Mouse (Mus musculus) gastrocnemius, postnatal 14 days (tissue): ENCODE data around the gene Isoc2a. TPM values are rescaled to one million over a fixed set of nuclear protein-coding genes. Genes with fewer than 3 reads are reported as not detected.
A peak's percentile ranks its signal among the peaks of the same experiment; 100 is the strongest.
"Not testable (repeated sequence)": the region's sequence is repeated elsewhere in the genome, so short reads cannot be mapped to it uniquely, and the experiment has no call there.

ENCODE experiments used
- DNase-seq: peaks from one replicate; pipeline ENCODE4 v3.0.0; 2021; ENCODE audit warnings: mixed read lengths
- intact Hi-C: fragments of 180-260 bp; cut with DNase I; formaldehyde crosslinking; loops from one replicate; pipeline ENCODE4 v1.15.1; 2025; ENCODE audit warnings: low total_unique reads
- total RNA-seq, 2 experiments: library from RNA; stranded (reverse); gene quantifications; 2 replicates each; pipeline ENCODE4 v1.2.3; 2021

Gene Isoc2a
- total RNA-seq, 2 experiments from 2014 or later = 15.8 to 16.7 TPM

DNA sequence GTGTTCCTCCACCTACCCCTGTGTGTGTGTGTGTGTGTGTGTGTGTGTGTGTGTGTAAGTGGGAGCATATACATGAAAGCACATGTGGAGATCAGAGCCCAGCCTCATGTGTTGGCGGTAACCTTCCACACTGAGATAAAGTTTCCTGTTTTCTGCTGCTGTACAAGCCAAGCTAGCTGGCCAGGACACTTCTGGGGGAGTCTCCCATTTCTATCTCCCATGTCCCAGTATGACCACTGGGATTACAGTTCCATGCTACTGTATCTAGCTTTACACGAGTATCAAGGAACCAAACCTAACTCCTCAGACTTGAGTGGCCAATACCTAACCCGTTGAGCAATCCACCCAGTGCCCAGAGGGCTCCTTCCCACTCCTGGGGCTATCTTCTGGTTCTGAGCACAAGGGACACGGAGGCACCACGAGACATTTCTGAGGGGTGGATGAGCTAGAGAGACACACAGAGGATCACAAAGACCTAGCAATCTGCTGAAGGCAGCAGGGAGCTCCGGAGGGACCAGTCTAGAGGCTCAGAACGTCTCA, 13.3 kb upstream of the Isoc2a start:
- intact Hi-C loops = no loop called here
- no peak for DNase-seq

GRCm38 (mm10) chr7:4864130-4864845, 12.7 kb upstream of the Isoc2a start:
- no peak for DNase-seq
- intact Hi-C loops = no loop called here

DNA sequence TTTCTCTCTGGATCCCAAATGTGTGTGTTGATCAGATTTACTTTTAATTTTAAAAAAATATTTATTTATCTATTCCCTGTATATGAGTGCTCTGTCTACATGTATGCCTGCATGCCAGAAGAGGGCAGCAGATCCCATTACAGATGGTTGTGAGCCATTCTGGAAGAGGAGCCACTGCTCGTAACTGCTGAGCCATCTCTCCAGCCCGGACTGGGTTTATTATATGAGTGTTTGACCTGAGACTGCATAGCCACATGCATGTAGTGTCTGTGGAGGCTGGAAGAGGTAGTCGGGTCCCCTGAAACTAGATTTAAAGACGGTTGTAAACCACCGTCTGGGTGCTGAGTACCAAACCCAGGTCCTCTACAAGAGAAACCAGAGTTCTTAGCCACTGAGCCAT, 11.9 kb upstream of the Isoc2a start:
- peak; percentile 32 for DNase-seq
- intact Hi-C loops = no loop called here

DNA sequence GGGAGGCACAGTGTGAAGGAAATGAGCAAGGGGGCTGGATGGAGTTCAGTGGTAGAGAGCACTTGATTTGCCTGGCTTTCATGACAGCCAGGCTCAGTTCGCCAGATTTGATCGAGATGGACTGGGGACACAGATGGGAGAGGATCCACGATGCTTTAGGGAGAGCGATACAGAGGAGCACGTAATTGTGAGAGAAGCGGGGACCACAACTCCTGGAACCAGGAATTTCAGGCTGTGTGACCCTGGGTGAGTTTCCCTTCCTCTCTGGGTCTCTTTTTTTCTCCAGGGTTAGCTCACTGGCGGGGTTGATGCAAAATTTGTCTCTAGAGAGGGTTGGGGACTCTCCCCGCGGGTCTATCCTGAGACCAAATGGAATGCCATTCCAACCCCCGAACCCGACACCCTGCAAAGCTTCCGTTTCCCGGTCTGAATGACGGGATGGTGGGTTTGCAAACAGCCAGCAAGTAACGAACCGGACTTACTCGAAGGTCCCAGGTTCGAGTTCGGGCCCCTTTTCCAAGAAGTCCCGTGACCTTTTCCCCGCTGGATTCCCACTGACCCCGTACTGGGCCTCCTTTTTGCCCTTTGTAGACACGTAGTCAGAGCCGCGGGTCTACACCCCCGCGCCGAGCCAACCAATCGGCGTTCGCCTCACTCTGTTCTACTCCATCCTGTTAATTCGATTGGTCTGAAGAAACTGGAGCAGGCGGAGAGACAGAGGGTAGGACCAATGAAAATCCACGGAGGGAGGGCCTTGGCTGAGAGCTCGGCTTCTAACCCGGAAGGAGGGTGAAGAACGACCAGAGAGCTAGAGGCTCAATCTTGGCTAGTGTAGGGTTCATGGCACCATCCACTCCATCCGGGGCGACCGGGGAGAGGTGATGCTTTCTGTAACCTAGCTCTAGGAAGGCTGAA, 11.1 kb upstream of the Isoc2a start:
- DNase-seq = peak; percentile 94
- intact Hi-C loops = no loop called here

GRCm38 (mm10) chr7:4866631-4867180, 10.2 kb upstream of the Isoc2a start:
- intact Hi-C loops = no loop called here
- no peak for DNase-seq

DNA sequence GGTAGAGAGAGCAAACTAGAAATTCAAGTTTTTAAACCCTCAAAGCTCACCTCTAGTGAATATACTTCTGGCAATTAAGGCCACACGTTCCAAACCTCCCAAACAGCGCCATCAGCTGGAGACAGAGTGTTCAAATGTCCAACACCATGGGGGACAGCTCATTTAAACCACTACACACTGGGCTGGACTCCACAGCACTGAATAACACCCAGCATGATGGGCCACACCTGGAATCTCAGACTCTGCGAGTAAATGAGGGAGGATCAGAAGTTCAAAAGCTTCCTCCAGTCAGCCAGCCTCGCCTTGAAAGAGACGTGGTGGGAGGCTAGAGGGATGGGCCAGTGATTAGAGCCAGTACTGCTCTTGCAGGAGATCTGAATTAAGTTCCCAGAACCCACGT, 6.8 kb upstream of the Isoc2a start, which contains the start of gene Isoc2b:
TSS of gene Isoc2b (minus strand) at position 126 of the 400 bp plus-strand sequence.
- no peak for DNase-seq
- intact Hi-C loops = no loop called here

- no peak for DNase-seq
- intact Hi-C loops = no loop called here
Measured at GRCm38 (mm10) chr7:4877226-4877625, 273 bp downstream of the Isoc2a start.

- intact Hi-C loops = no loop called here
- no peak for DNase-seq
Measured at GRCm38 (mm10) chr7:4878186-4878585, 1.2 kb downstream of the Isoc2a start.

DNA sequence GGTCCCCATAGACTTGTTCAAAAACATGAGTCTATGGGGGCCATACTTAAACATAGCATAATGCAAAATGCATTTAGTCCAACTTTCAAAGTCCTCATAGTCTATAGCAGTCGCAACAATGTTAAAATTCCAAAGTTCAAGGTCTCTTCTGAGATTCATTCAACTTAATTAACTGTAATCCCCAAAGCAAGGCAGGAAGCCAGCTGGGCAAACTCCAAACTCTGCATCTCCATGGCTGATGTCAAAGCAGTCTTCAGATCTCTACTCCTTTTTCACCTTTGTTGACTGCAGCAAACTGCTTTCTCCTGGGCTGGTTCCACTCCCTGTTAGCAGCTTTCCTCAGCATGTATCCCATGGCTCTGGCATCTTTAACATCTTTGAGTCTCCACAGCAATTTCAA, 2.1 kb downstream of the Isoc2a start:
- DNase-seq, intact Hi-C loops: not testable (repeated sequence)

- intact Hi-C loops = no loop called here
- DNase-seq = no peak
Measured at GRCm38 (mm10) chr7:4886680-4887079, 9.7 kb downstream of the Isoc2a start.

GRCm38 (mm10) chr7:4895186-4895585, 18.2 kb downstream of the Isoc2a start:
- intact Hi-C loops = no loop called here
- no peak for DNase-seq

GRCm38 (mm10) chr7:4898851-4899648, 22.1 kb downstream of the Isoc2a start:
- no peak for DNase-seq
- intact Hi-C loops = no loop called here

DNA sequence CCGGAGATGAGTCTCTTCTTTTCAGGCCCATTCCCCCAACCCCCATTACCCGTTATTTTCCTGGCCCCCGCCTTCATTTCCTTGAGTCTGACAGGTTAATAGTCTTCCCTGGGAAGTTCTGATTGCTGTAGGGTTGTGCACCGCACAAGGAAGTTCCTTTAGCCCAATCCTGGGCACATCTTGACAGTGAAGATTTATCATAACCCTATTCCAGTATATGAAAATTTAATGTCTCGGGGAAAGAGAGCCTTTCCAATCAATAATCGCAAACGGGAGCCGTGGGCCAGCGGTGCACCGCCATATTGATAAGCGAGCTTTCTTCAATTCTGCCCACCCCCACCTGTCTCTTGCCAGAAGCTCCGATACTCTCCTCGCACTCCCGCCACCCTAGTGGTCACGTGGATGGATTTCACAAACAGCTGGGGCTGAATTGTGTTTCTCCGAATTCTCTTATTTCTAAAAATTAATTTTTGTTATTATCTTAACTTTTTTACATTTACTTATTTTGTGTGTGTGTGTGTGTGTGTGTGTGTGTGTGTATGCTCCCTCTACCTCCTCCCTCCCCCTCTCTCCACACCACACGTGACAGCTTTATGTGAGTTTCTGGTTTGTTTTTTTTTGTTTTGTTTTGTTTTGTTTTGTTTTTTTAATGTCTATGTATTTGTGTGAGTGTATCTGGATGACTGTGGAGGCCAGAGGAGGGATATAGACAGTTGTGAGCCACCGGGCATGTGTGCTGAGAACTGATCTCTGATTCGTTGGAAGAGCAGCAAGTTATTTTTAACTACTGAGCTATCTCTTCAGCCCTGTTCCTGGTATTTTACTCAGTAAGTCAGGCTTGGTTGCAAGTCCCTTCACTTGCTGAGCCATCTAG, 22.9 kb downstream of the Isoc2a start:
- DNase-seq = peak; percentile 45
- intact Hi-C loops = no loop called here

DNA sequence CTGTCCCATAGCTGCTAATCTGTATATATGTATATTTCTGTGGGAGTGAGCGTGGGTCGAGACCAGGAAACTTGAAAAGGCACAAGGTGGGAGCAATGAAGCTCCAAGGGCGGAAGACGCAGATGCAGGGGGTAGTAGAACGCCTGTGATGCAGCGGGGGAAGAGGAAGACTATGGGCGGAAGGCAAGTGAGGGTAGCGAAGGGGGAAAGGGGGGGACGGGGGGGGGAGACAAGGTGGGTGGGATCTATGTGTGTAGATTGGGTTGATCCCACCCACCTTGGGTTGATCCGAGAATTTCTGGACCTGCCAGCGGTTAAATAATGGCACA, 23.5 kb downstream of the Isoc2a start:
- DNase-seq = no peak
- intact Hi-C loops = no loop called here

DNA sequence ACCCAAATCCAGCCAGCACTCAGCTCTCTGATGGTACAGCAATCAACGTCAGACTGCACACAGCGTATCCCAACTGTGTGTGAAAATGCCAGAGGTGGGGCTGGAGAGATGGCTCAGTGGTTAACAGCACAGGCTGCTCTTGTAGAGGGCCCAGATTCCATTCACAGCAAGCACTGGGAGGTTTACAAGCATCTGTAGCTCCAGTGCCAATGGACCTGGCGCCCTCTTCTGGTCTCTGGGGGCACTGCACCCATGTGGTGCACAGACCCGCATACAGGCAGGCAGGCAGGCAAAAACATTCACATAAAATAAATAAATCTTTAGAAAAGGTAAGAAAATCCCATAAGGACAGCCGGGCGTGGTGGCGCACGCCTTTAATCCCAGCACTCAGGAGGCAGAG, 24.2 kb downstream of the Isoc2a start:
- no peak for DNase-seq

DNA sequence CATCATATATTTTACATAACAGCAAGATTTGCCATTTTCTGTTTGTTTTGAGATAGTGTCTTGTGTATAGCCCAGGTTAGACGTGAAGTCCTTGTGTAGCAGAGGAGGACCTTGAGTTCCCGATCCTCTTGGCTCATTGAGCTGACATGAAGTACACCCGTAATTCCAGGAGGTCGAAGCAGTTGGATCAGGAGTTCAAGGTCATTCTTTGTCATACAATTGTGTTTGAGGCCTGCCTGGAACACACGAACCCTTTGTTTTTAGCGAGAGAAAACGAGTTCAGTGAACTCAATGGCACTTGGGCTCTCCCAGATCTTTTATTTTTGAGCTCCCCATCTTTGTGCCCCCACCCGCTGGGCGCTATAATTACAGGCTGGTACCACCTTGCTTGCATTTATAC, 25.5 kb downstream of the Isoc2a start:
- intact Hi-C loops = no loop called here

More for the DNA sequence above, 24.2 kb downstream of the Isoc2a start:
- intact Hi-C loops = no loop called here

GRCm38 (mm10) chr7:4906466-4906950, 29.6 kb downstream of the Isoc2a start, which contains the start of gene Gm36210:
TSS of gene Gm36210 (minus strand) at chr7:4906516.
- intact Hi-C loops = no loop called here
- no peak for DNase-seq

More for the DNA sequence above, 25.5 kb downstream of the Isoc2a start:
- no peak for DNase-seq

DNA sequence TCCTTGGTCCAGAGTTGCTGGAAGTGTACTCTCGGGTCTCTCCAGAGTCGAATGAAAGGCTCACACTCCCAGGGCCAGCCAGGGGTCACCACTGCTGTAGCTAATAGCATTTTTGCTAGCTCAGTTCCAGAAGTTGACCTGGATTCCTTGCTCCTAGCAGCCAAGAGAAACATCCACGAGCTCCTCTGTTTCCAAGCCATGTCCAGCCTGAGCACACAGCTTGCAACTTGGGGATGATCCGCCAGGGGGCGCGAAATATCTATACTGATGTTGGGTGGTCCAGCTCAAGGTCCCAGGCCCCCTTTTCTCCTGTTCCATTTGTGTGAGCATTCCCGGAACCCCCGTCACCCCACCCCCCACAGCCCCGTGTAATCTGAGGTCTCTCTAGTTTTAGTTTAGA, 34.6 kb downstream of the Isoc2a start:
- intact Hi-C loops = no loop called here
- peak; percentile 73 for DNase-seq
